Mouse (Mus musculus): ENCODE data around the gene Fgr. TPM values are rescaled to one million over a fixed set of nuclear protein-coding genes. Genes with fewer than 3 reads are reported as not detected.
"Not testable (repeated sequence)": the region's sequence is repeated elsewhere in the genome, so short reads cannot be mapped to it uniquely, and the experiment has no call there.

Gene Fgr
- 0.06 TPM in 1 of 2 replicates, not detected in the other for polyA plus RNA-seq (2015; fragmentation: Nextera tagmentation; extraction: Ambion mirVana)

DNA sequence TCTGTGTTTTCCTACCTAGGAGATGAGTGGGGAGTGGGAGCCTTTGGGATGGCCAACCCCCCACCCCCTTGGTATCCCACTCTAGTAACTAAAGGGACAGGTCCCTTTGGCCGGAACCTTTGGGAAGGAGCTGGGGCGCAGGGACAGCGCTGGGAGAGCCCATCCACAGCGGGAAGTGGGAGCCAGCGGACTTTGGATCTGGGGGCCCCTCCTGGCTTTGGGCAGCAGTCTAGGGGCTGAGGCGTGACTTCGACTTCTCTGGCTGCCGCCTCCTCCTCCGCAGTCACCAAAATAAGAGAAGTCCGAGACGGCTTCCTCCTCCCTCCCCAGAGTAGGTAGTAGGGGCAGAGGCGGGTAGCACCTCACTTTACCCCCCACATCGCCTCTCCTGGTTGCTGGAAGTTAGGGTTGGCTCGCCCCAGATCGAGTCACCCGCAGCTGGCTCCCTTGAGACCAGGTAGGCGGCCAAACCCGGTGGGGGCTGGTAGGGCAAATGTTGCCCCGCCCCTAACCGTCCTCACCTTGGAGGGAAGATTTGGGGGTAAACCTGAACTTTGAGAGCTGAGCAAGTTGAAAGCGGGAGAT, at the start of gene Fgr:
Fgr (plus strand) TSS at position 282 of the 585 bp plus-strand sequence.
- 10% methylated on average over 21 of the region's 21 CpGs for WGBS
- Histone ChIP-seq H3K27me3 (peaks cover 17% of the 10 kb centered on the region), H3K4me1 (peaks cover 7% of the 10 kb centered on the region), H3K36me3 (no peaks in the 10 kb centered on the region), H3K9ac (replicated peaks) (0 out of 2 replicates have a peak within 1 kb of the TSS, but pooled peaks have one; percentile 5), H3K4me3 (no peak within 1 kb of the TSS), H3K4me2 (replicated peaks) (peak within 1 kb of the TSS; percentile 16), H3K9me3 (no peaks in the 10 kb centered on the region), H3K27ac (replicated peaks) (no peak within 1 kb of the TSS)
- no peak for ATAC-seq (replicated peaks)

DNA sequence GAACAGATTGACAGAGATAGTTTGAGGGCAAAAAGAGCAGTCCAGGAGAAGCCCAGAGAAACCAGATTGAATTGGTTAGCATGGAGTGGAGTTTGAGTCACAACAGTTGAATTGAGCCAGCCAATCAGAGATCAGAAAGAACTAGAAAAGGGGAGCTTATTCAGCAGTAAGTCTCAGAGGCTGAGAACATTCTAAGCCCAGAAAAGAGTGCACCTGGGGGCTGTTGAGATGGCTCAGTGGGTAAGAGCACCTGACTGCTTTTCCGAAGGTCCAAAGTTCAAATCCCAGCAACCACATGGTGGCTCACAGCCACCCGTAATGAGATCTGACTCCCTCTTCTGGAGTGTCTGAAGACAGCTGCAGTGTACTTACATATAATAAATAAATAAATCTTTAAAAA, 47.4 kb upstream of the Fgr start:
- not testable (repeated sequence) for H3K9me3 ChIP-seq; H3K9ac ChIP-seq (replicated peaks); H3K4me3 ChIP-seq; H3K4me2 ChIP-seq (replicated peaks); H3K27me3 ChIP-seq; ATAC-seq (replicated peaks); H3K36me3 ChIP-seq; H3K4me1 ChIP-seq; H3K27ac ChIP-seq (replicated peaks)
- 59% methylated on average over 2 of the region's 2 CpGs for WGBS

GRCm38 (mm10) chr4:132930784-132931183, 43.1 kb upstream of the Fgr start:
- WGBS = 5% methylated on average over 8 of the region's 8 CpGs

DNA sequence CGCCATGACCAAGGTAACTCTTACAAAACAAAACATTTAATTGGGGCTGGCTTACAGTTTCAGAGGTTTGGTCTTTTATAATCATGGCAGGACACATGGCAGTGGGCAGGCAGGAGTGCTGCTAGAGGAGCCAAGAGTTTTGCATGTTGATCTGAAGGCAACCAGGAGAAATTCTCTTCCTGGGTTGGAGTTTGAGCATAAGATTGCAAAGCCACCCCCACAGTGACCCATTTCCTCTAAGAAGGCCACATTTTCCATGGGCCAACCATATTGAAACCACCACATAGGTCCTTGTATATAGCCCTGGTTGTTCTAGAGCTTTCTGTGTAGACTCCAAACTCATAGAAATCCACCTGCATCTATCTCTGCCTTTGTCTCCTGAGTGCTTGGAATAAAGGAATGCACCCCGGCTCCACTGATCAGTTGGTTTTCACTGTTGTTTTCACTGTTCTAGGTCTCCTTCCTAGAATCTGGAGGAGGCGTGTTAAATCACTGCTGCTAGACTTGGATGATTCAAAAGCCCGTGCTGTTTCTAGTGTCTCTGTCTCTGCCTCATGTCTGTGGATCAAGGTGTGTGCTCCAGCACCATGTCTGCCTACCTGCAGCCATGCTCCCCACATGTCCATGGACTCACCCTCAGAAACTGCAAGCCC, 41.0 kb upstream of the Fgr start:
- H3K27me3 ChIP-seq = no peaks in the 10 kb centered on the region
- no peak overlapping the region for H3K27ac ChIP-seq (replicated peaks)
- WGBS = 83% methylated on average over 4 of the region's 4 CpGs
- H3K9me3 ChIP-seq = no peaks in the 10 kb centered on the region
- H3K36me3 ChIP-seq = no peaks in the 10 kb centered on the region
- no peak for ATAC-seq (replicated peaks)
- no peak overlapping the region for H3K9ac ChIP-seq (replicated peaks)
- H3K4me3 ChIP-seq = no peak overlapping the region
- H3K4me2 ChIP-seq (replicated peaks) = no peak overlapping the region
- peaks cover 7% of the 10 kb centered on the region for H3K4me1 ChIP-seq

More at GRCm38 (mm10) chr4:132930784-132931183, 43.1 kb upstream of the Fgr start:
- no peak overlapping the region for H3K9ac ChIP-seq (replicated peaks)
- no peaks in the 10 kb centered on the region for H3K9me3 ChIP-seq
- H3K36me3 ChIP-seq = no peaks in the 10 kb centered on the region
- H3K4me3 ChIP-seq = no peak overlapping the region
- no peaks in the 10 kb centered on the region for H3K4me1 ChIP-seq
- no peak overlapping the region for H3K27ac ChIP-seq (replicated peaks)
- H3K4me2 ChIP-seq (replicated peaks) = no peak overlapping the region
- H3K27me3 ChIP-seq = no peaks in the 10 kb centered on the region
- no peak for ATAC-seq (replicated peaks)

DNA sequence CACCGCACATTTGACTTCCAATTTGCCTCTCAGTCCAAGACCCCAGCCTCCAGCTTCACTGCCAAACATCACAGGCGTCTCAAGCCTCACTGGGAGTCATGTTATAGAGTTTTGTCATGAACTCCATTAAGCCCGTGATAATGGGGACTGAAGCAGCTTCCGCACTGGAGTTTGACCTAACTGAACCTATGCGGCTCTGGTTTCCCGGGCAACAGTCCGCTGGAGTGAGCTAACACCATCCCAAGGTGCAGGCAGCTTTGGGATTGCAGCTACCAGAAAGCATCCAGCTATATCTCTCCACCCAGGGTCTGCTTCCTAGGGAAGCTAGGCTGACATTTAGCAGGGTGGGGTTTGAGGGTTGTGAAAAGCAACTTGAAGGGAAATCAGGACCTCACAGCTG, 39.3 kb upstream of the Fgr start:
- no peak overlapping the region for H3K4me3 ChIP-seq
- 23% methylated on average over 7 of the region's 7 CpGs for WGBS
- H3K9ac ChIP-seq (replicated peaks) = no peak overlapping the region
- ATAC-seq (replicated peaks) = no peak
- peaks cover 17% of the 10 kb centered on the region for H3K4me1 ChIP-seq
- no peak overlapping the region for H3K4me2 ChIP-seq (replicated peaks)
- H3K9me3 ChIP-seq = no peaks in the 10 kb centered on the region
- no peaks in the 10 kb centered on the region for H3K27me3 ChIP-seq
- no peak overlapping the region for H3K27ac ChIP-seq (replicated peaks)
- no peaks in the 10 kb centered on the region for H3K36me3 ChIP-seq

DNA sequence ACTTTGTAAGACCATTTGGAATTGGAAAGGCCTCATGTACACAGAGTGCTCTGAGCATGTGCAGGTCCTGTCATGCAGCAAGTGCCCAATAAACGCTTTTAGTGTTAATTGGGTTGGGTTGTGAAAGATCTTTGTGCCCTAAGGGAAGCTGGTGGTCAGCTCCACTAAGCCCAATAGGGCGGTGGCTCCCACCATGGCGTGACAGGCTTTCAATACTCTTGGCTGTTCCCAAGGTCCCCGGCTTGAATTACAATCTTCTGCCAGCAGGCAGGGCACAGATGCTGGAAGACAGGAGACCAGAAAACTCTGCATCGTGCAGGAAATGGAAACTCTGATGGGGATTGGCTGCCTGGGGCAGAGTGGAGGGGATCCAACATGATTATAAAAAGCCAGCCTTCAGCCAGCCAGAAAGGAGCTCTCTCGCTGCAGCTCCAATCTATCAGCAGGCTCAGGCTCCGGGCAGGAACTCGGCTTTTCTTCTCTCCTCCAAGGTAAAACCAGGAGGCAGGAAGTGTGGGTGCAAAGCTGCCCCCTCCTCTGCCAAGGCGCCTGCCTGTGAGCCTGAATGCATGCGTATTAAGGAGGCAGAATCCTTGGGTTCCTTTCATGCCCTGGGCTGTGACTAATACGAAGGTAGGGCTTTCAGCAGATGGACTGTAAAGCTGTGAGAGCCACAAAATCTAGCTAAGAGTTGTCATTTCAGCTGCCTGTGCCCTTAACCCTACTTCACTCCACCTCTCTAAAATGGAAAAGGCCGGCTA, 35.5 kb upstream of the Fgr start:
- WGBS = 36% methylated on average over 12 of the region's 12 CpGs
- H3K27me3 ChIP-seq = no peaks in the 10 kb centered on the region
- no peak overlapping the region for H3K4me3 ChIP-seq
- ATAC-seq (replicated peaks) = peak; percentile 89
- peaks cover 17% of the 10 kb centered on the region for H3K4me1 ChIP-seq
- no peaks in the 10 kb centered on the region for H3K36me3 ChIP-seq
- H3K9ac ChIP-seq (replicated peaks) = peak overlapping the region; percentile 1; the same call in 1 of the 2 replicates
- H3K4me2 ChIP-seq (replicated peaks) = peak overlapping the region; percentile 28
- no peaks in the 10 kb centered on the region for H3K9me3 ChIP-seq
- peak overlapping the region; percentile 89 for H3K27ac ChIP-seq (replicated peaks)

GRCm38 (mm10) chr4:132939421-132940127, 34.3 kb upstream of the Fgr start:
- WGBS = 25% methylated on average over 22 of the region's 22 CpGs
- Histone ChIP-seq H3K27ac (replicated peaks) (peak overlapping the region; percentile 89; the same call in 1 of the 2 replicates), H3K27me3 (no peaks in the 10 kb centered on the region), H3K36me3 (no peaks in the 10 kb centered on the region), H3K4me3 (no peak overlapping the region), H3K9ac (replicated peaks) (no peak overlapping the region), H3K4me1 (peaks cover 17% of the 10 kb centered on the region), H3K9me3 (no peaks in the 10 kb centered on the region), H3K4me2 (replicated peaks) (no peak overlapping the region)
- no peak for ATAC-seq (replicated peaks)

- Histone ChIP-seq H3K9me3 (no peaks in the 10 kb centered on the region), H3K27me3 (no peaks in the 10 kb centered on the region), H3K4me3 (no peak overlapping the region), H3K36me3 (no peaks in the 10 kb centered on the region), H3K27ac (replicated peaks) (no peak overlapping the region), H3K4me2 (replicated peaks) (no peak overlapping the region), H3K9ac (replicated peaks) (no peak overlapping the region), H3K4me1 (peaks cover 23% of the 10 kb centered on the region)
- ATAC-seq (replicated peaks) = no peak
- 62% methylated on average over 23 of the region's 23 CpGs for WGBS
Measured at GRCm38 (mm10) chr4:132941012-132941729, 32.7 kb upstream of the Fgr start.

DNA sequence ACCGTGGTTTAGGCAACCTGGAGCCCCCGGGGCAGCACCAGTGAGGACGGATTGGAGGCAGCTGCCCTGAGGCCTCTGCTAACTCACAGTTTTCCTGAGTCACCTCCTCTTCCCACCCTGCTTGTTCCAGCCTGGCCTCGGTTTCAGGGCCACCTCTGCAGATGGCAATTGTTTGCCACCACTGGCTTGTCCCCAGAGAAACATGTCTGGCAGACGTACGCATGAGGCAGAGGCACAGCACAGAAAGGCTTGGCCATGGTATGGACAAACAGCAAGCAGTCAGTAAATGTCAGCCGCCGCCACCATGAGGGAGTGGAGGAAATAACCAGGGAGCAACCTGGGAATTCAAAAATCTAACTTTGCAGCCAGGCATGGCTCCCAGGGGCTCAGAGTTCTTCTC, 30.8 kb upstream of the Fgr start:
- 66% methylated on average over 8 of the region's 8 CpGs for WGBS
- H3K4me1 ChIP-seq = peaks cover 22% of the 10 kb centered on the region
- H3K4me2 ChIP-seq (replicated peaks) = no peak overlapping the region
- H3K9me3 ChIP-seq = no peaks in the 10 kb centered on the region
- H3K4me3 ChIP-seq = no peak overlapping the region
- H3K27me3 ChIP-seq = no peaks in the 10 kb centered on the region
- H3K9ac ChIP-seq (replicated peaks) = no peak overlapping the region
- no peak overlapping the region for H3K27ac ChIP-seq (replicated peaks)
- no peak for ATAC-seq (replicated peaks)
- H3K36me3 ChIP-seq = no peaks in the 10 kb centered on the region

- no peak for ATAC-seq (replicated peaks)
Measured at GRCm38 (mm10) chr4:132944106-132944505, 29.8 kb upstream of the Fgr start.

GRCm38 (mm10) chr4:132944776-132945175, 29.1 kb upstream of the Fgr start:
- Histone ChIP-seq H3K4me2 (replicated peaks) (no peak overlapping the region), H3K27me3 (no peaks in the 10 kb centered on the region), H3K27ac (replicated peaks) (no peak overlapping the region), H3K9ac (replicated peaks) (no peak overlapping the region), H3K4me1 (peaks cover 13% of the 10 kb centered on the region), H3K9me3 (no peaks in the 10 kb centered on the region), H3K4me3 (no peak overlapping the region), H3K36me3 (no peaks in the 10 kb centered on the region)
- ATAC-seq (replicated peaks) = no peak
- 83% methylated on average over 4 of the region's 4 CpGs for WGBS

More at GRCm38 (mm10) chr4:132944106-132944505, 29.8 kb upstream of the Fgr start:
- H3K4me3 ChIP-seq = no peak overlapping the region
- H3K9ac ChIP-seq (replicated peaks) = no peak overlapping the region
- H3K27ac ChIP-seq (replicated peaks) = no peak overlapping the region
- no peaks in the 10 kb centered on the region for H3K27me3 ChIP-seq
- no peak overlapping the region for H3K4me2 ChIP-seq (replicated peaks)
- H3K9me3 ChIP-seq = no peaks in the 10 kb centered on the region
- 80% methylated on average over 12 of the region's 12 CpGs for WGBS
- peaks cover 13% of the 10 kb centered on the region for H3K4me1 ChIP-seq
- H3K36me3 ChIP-seq = no peaks in the 10 kb centered on the region

All from forebrain, embryonic 15.5 days (tissue).